In genomic region chr8:66860023-66860422, GRCm38 (mm10) we compare ENCODE assay signal across 1 mouse cellular context.
A peak's percentile ranks its signal among the peaks of the same experiment; 100 is the strongest.
TF ChIP-seq lines count a peak whose summit lies in the region.

Gene Naf1 (plus strand): TSS chr8:66860217.

TF ChIP-seq in CH12.LX, 34 proteins besides CTCF, POLR2A, EP300 and RAD21 (continued from another document):
- TF ChIP-seq UBTF (IDR thresholded peaks at IDR 0.05; ENCODE audit: low read depth, low read length) = no peak
- TF ChIP-seq ETS1 (conservative IDR thresholded peaks at IDR 0.05; ENCODE audit: low read depth, low read length) = peak; percentile 90
- peak; percentile 62; the same call in 1 of the 2 replicates for TF ChIP-seq TBP (conservative IDR thresholded peaks at IDR 0.05; ENCODE audit: low read depth, low read length)
- peak; percentile 98 for TF ChIP-seq SIN3A (IDR thresholded peaks at IDR 0.05; ENCODE audit: low read length)
- peak; percentile 66; the same call in 1 of the 2 replicates for TF ChIP-seq NELFE (IDR thresholded peaks at IDR 0.05; ENCODE audit: low read depth, low read length)
- TF ChIP-seq KAT2A (IDR thresholded peaks at IDR 0.05; ENCODE audit: insufficient replicate concordance, low read length) = peak; percentile 65; the same call in 1 of the 2 replicates
- TF ChIP-seq ELF1 (IDR thresholded peaks at IDR 0.05; ENCODE audit: low read depth, low read length) = peak; percentile 95
- 0 out of 2 replicates have a peak, but pooled peaks have one; percentile 18 for TF ChIP-seq NRF1 (IDR thresholded peaks at IDR 0.05; ENCODE audit: low read depth, low read length)
- TF ChIP-seq JUND (conservative IDR thresholded peaks at IDR 0.05; ENCODE audit: low read depth, low read length) = peak; percentile 75
- 0 out of 2 replicates have a peak, but pooled peaks have one; percentile 5 for TF ChIP-seq USF1 (IDR thresholded peaks at IDR 0.05; ENCODE audit: low read depth, low read length)
- TF ChIP-seq MXI1 (IDR thresholded peaks at IDR 0.05; ENCODE audit: low read depth, low read length) = peak; percentile 96
- TF ChIP-seq CHD1 (IDR thresholded peaks at IDR 0.05; ENCODE audit: low read depth, low read length) = no peak
